Mouse (Mus musculus): ENCODE measurements at regions not wholly inside any gene's neighbourhood (a gene's known extent, or its start where the extent isn't known, plus 50 kb on each side); places are given as distances from the start of the nearest gene placed in this dataset.

- DNase-seq (ENCODE audit: low spot score) = no peak
Measured at GRCm38 (mm10) chr7:37388843-37389702, 384.4 kb downstream of the Zfp536 start.

GRCm38 (mm10) chr7:37389703-37390087 lies 383.7 kb downstream of the Zfp536 start:
- no peak for DNase-seq (ENCODE audit: low spot score)

GRCm38 (mm10) chr7:37390271-37390670 lies 383.2 kb downstream of the Zfp536 start:
- no peak for DNase-seq (ENCODE audit: low spot score)

GRCm38 (mm10) chr7:37392122-37392521 lies 381.3 kb downstream of the Zfp536 start:
- DNase-seq (ENCODE audit: low spot score) = no peak

GRCm38 (mm10) chr7:37392604-37393003 lies 380.8 kb downstream of the Zfp536 start:
- no peak for DNase-seq (ENCODE audit: low spot score)

GRCm38 (mm10) chr7:37393071-37393470 lies 380.4 kb downstream of the Zfp536 start:
- no peak for DNase-seq (ENCODE audit: low spot score)

- no peak for DNase-seq (ENCODE audit: low spot score)
Measured at GRCm38 (mm10) chr7:37394965-37395426, 378.4 kb downstream of the Zfp536 start.

GRCm38 (mm10) chr7:37395881-37396513 lies 377.4 kb downstream of the Zfp536 start:
- DNase-seq (ENCODE audit: low spot score) = no peak

- no peak for DNase-seq (ENCODE audit: low spot score)
Measured at GRCm38 (mm10) chr7:37403483-37403882, 370.0 kb downstream of the Zfp536 start.

- DNase-seq (ENCODE audit: low spot score) = no peak
Measured at GRCm38 (mm10) chr7:37413350-37413749, 360.1 kb downstream of the Zfp536 start.

- DNase-seq (ENCODE audit: low spot score) = no peak
Measured at GRCm38 (mm10) chr7:37421704-37422103, 351.7 kb downstream of the Zfp536 start.
